Mouse (Mus musculus): ENCODE data around the gene Ednra. TPM values are rescaled to one million over a fixed set of nuclear protein-coding genes. Genes with fewer than 3 reads are reported as not detected.

Gene Ednra
- polyA plus RNA-seq, 1 experiment from 2014 or later, result 62.3 TPM

DNA sequence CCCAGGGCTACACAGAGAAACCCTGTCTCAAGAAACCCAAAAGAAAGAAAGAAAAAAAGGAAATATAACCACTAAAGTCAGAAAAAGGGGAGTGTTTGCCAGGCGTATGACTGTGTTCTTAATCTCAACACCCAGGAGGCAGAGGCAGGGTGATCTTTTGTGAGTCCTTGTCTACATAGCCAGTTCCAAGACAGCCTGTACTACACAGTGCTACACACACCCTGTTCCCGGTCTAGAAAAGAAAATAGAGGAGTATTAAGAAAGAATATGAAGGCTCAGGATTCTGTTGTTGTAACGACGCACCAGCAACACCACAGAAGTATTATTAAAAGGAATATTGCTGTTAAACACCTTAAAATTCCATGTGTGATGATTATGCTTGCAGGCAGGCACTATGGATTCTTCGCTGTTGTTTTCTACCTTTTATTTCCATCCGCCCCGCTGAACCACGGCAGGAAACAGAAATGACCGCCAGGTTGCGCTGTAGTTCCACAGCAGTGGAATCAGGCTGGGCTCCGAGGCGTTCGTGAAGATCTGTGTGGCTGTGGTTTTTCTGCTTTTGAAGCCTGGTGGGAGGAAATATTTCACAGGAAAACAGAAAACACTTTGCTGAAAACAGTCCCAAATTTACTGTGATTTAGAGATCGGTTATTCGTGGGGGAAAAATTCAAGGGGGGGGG, 94.3 kb downstream of the Ednra start:
- Histone ChIP-seq H3K27ac (replicated peaks; ENCODE audit: low read depth, low read length) (no peak overlapping the region), H3K4me2 (ENCODE audit: low read depth, severe bottlenecking) (no peak overlapping the region), H3K4me1 (ENCODE audit: control insufficient read depth, insufficient read depth, low read length) (0 out of 2 replicates have a peak, but pooled peaks cover 3% of the 10 kb centered on the region), H3K36me3 (ENCODE audit: control insufficient read depth, insufficient read depth, low read length) (no peaks in the 10 kb centered on the region), H3K9me3 (ENCODE audit: control insufficient read depth, low read length) (no peaks in the 10 kb centered on the region), H3K4me3 (ENCODE audit: low read depth, low read length) (no peak overlapping the region), H3K27me3 (ENCODE audit: control insufficient read depth, insufficient read depth, low read length) (no peaks in the 10 kb centered on the region), H3K9ac (ENCODE audit: low read length) (no peak overlapping the region)
- WGBS, result 19% methylated on average over 15 of the region's 15 CpGs
- ATAC-seq (ENCODE audit: insufficient number of reproducible peaks, low FRiP score, low TSS enrichment, low read depth) (peak; percentile 51; the same call in 1 of the 2 replicates), DNase-seq (ENCODE audit: low spot score) (peak; percentile 96)

DNA sequence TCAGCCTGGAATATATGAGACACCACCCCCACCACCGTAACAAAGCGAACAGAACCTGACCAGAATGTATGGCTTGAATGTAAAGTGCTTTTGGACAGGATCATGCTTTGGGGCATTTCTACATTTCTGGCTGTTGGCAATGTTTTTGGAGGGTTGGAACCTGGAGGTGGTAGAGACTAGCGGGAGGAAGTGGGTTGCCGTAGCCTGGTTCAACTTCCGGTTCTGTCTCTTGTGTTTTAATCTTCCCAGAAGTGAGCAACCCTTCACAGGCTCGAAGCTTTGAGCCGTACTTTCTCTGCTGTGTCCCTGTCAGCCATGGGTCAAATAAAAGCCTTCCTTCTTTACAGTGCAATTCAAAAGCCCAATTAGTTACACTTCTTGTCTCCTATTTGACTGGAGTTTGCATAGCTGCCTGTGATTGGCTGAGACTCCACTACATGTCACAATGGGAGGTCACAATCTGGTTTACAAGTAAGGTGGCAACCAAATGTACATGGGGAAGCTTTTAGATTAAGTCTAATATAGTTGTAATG, 100.5 kb downstream of the Ednra start:
- Histone ChIP-seq H3K4me3 (ENCODE audit: low read depth, low read length) (no peak overlapping the region), H3K4me2 (ENCODE audit: low read depth, severe bottlenecking) (no peak overlapping the region), H3K9me3 (ENCODE audit: control insufficient read depth, low read length) (no peaks in the 10 kb centered on the region), H3K36me3 (ENCODE audit: control insufficient read depth, insufficient read depth, low read length) (no peaks in the 10 kb centered on the region), H3K4me1 (ENCODE audit: control insufficient read depth, insufficient read depth, low read length) (no peaks in the 10 kb centered on the region), H3K27ac (replicated peaks; ENCODE audit: low read depth, low read length) (no peak overlapping the region), H3K27me3 (ENCODE audit: control insufficient read depth, insufficient read depth, low read length) (no peaks in the 10 kb centered on the region), H3K9ac (ENCODE audit: low read length) (no peak overlapping the region)
- DNase-seq (ENCODE audit: low spot score) (no peak), ATAC-seq (ENCODE audit: insufficient number of reproducible peaks, low FRiP score, low TSS enrichment, low read depth) (no peak)
- WGBS, result 91% methylated on average over 7 of the region's 7 CpGs

DNA sequence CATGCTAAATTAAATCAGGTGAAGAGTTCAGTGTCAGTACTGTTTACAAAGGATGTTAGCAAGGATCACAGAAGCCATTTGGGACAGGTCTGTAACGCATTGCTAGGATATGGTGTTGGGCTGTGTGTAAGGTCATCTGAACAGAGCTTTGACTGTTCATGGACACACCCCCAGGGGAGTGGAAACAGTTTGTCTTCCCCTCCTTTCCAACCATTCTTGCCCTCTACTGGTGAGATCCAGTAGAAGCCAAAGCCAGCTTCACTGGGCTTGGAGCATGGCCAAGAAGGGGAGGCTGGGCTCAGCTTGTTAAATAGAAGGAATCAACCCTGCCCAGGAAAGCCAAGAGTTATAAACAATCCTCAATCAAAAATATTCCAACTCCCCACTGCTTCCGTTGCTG, 106.3 kb downstream of the Ednra start:
- 70% methylated on average over 2 of the region's 2 CpGs for WGBS
- no peak overlapping the region for H3K4me3 ChIP-seq (ENCODE audit: low read depth, low read length)
- H3K4me1 ChIP-seq (ENCODE audit: control insufficient read depth, insufficient read depth, low read length), result no peaks in the 10 kb centered on the region
- H3K9me3 ChIP-seq (ENCODE audit: control insufficient read depth, low read length), result no peaks in the 10 kb centered on the region
- H3K27me3 ChIP-seq (ENCODE audit: control insufficient read depth, insufficient read depth, low read length), result no peaks in the 10 kb centered on the region
- peak; percentile 29 for DNase-seq (ENCODE audit: low spot score)
- ATAC-seq (ENCODE audit: insufficient number of reproducible peaks, low FRiP score, low TSS enrichment, low read depth), result no peak
- H3K9ac ChIP-seq (ENCODE audit: low read length), result no peak overlapping the region
- H3K4me2 ChIP-seq (ENCODE audit: low read depth, severe bottlenecking), result no peak overlapping the region
- no peak overlapping the region for H3K27ac ChIP-seq (replicated peaks; ENCODE audit: low read depth, low read length)
- H3K36me3 ChIP-seq (ENCODE audit: control insufficient read depth, insufficient read depth, low read length), result no peaks in the 10 kb centered on the region

Other genes starting within 250 kb of the Ednra start
- 35.9 and 37.4 TPM in 2 replicates for gene Arhgap10, start 206.5 kb downstream of the Ednra start, polyA plus RNA-seq (2014; fragmentation: Nextera tagmentation; extraction: Ambion mirVana)
- 22.2 and 25.1 TPM in 2 replicates for gene Prmt9, start 175.1 kb downstream of the Ednra start, polyA plus RNA-seq (2014; fragmentation: Nextera tagmentation; extraction: Ambion mirVana)
- gene Tmem184c, start 113.8 kb downstream of the Ednra start, polyA plus RNA-seq (2014; fragmentation: Nextera tagmentation; extraction: Ambion mirVana), result 37.7 and 41.7 TPM in 2 replicates

Measured in limb, embryonic 11.5 days (tissue).